Mouse (Mus musculus) lung, adult 2 months (tissue): ENCODE data around the gene Aloxe3. TPM values are rescaled to one million over a fixed set of nuclear protein-coding genes. Genes with fewer than 3 reads are reported as not detected.

Source experiments
- DNase-seq: peaks from one replicate; pipeline ENCODE4 v3.0.0; 2022
- H3K4me1 ChIP-seq: fragments of 200-500 bp; 2 replicates; pipeline ENCODE4 v1.6.1; 2011; ENCODE audit warnings: low read length; ENCODE audit not compliant: control insufficient read depth, insufficient read depth
- H3K4me3 ChIP-seq: fragments of 200-500 bp; replicated peaks from 2 replicates; pipeline ENCODE3; 2011; ENCODE audit warnings: low read depth, mild to moderate bottlenecking, control low read depth, low read length; ENCODE audit errors: extremely low read depth
- CTCF ChIP-seq: fragments of 200-500 bp; IDR thresholded peaks from 2 replicates; pipeline ENCODE4 v1.5.1; 2011; ENCODE audit warnings: mild to moderate bottlenecking, low read length, control low read depth; ENCODE audit not compliant: insufficient read depth
- POLR2A ChIP-seq: fragments of 200-500 bp; IDR thresholded peaks from 2 replicates; pipeline ENCODE4 v1.6.1; 2011; ENCODE audit warnings: low read depth, mild to moderate bottlenecking, control low read depth, low read length, borderline replicate concordance; ENCODE audit errors: extremely low read depth
- WGBS: fragments of 180-500 bp; shearing (Covaris S2); methylation state at CpG from one replicate; pipeline ENCODE4 v1.1.7; 2018; 5-methylcytosine and 5-hydroxymethylcytosine counted together
- polyA plus RNA-seq: library from polyadenylated mRNA; depleted of rRNA; stranded (reverse); fragments of >200 nt; gene quantifications from 2 replicates; pipeline ENCODE4 v1.2.3, GENCODE M21; 2012

The Aloxe3 gene
- polyA plus RNA-seq, 1 experiment = 23.9 TPM

DNA sequence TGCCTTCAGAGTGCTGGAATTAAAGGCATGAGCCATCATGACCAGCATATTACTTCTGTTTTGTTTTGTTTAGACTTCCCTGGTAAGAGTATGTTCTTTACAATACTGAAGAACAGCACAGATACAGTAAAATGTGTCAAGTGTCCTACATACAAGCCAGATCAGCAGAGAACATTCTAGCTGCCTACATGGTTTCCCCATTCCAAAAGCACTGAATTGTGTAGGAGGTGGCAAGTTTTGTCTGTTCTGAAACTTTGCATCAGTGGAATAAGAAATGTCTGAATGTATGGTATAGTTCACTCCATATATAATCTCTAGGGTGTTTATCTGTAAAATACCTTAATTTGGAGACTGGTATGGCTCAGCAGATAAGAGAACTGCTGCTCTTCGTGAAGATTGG lies 29.7 kb downstream of the Aloxe3 start:
- TF ChIP-seq CTCF (no peak), POLR2A (no peak)
- WGBS = 39% methylated on average over 1 of the region's 1 CpGs
- Histone ChIP-seq H3K4me3 (no peak overlapping the region), H3K4me1 (0 out of 2 replicates have a peak, but pooled peaks cover 3% of the 10 kb centered on the region)
- no peak for DNase-seq

DNA sequence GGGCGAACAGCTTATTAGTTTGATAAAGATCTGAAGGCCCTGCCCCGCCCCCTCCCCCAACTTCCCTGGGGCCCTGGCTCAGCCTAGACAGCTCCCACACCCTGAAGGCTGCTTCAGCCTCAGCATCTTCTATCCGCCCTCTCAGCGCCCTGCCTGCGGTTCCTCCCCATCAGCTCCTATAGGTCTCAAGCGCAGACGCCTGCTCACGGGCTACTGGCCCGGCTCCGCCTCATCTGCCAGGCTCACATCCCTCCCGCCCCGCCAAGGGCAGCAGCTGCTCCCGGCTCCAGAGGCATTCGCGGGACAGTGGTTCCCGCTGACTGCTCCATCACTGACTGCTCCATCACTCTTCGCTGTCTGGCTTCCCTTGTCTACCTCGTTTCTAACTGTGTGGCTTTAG lies 31.1 kb downstream of the Aloxe3 start, which contains the start of gene Alox12b:
Gene Alox12b (plus strand): TSS at position 190 of the 400 bp plus-strand sequence.
- DNase-seq = no peak
- TF ChIP-seq POLR2A = no peak
- TF ChIP-seq CTCF = no peak
- Histone ChIP-seq H3K4me1 (no peaks in the 10 kb centered on the region), H3K4me3 (no peak within 1 kb of the TSS)
- WGBS = 3% methylated on average over 18 of the region's 18 CpGs

DNA sequence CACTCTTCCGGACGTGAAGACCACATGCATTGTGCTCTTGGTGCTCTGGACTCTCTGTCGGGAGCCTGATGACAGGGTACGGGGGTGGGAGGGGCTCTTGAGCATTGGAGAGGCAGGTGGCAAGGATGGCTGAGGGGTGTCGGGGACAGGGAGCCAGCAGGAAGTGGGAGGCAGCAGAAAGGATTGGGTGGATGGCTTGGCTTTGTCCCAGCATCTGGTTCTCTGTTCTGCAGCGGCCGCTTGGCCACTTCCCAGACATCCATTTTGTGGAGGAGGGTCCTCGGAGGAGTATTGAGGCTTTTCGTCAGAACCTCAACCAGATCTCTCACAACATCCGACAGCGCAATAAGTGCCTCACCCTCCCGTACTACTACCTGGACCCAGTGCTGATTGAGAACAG lies 43.6 kb downstream of the Aloxe3 start:
- TF ChIP-seq CTCF (no peak), POLR2A (no peak)
- no peak for DNase-seq
- H3K4me3 ChIP-seq = no peak overlapping the region
- H3K4me1 ChIP-seq = no peaks in the 10 kb centered on the region
- 75% methylated on average over 12 of the region's 12 CpGs for whole genome bisulfite sequencing

DNA sequence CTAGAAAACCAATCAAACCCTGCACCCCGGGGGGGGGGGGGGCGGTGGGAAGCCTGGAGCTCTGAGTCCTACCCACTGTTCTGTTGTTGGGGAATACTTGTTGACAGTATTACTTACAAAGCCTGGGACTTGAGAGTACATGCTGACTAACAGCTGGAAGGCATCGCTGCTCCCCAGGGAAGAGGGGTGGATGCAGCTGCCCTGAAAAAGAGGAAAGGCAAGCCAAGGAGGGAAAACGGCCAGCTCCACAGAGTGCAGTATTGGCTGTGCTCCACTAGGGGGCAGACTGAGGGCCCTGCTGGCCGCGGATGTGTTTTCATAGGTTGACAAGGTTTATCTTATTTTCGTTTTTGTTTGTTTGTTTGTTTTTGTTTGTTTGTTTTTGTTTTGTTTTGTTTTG lies 45.9 kb downstream of the Aloxe3 start:
- TF ChIP-seq CTCF (peak; percentile 81), POLR2A (no peak)
- Histone ChIP-seq H3K4me3 (no peak overlapping the region), H3K4me1 (no peaks in the 10 kb centered on the region)
- peak; percentile 40 for DNase-seq
- WGBS = 25% methylated on average over 7 of the region's 7 CpGs

DNA sequence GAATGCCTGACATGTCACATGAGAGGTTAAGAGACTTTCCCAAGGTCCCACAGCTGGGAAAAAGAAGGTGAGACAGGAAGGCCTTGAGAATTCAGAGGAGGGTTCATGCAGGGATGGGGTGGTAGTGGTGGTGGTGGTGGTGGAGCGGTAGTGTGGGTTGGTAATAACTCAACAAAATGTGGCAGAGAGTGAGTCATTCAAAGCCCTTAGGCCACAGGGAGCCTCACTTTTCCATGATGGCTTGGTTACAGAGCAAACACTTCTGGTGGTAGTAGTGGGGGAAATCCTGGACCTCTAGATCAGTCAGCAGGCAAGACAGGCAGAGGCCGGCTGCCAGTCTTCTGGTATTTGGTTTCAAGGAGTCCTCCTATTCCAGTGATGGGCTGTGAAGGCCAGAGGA lies 46.9 kb downstream of the Aloxe3 start:
- WGBS = 73% methylated on average over 2 of the region's 2 CpGs
- TF ChIP-seq POLR2A = no peak
- no peak for TF ChIP-seq CTCF
- Histone ChIP-seq H3K4me3 (no peak overlapping the region), H3K4me1 (no peaks in the 10 kb centered on the region)
- no peak for DNase-seq

DNA sequence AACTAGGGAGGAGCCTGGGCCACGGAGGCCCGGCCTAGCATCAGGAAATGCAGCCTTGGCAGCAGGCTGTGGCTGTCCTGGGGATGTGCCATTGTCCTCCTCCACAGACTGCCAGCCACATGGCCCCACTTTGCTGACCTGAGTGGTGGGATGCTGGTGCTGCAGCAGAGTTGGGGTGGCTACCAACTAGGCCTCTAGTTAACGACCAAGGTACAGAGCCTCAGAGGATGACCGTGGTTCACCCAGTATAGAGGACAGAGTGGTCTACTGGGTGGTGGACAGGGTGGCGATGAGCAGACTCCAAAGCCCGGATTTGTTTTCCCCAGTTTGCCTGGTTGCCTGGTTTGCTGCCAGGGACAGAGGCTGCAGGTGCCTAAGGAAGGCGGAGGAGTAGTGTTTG lies 49.0 kb downstream of the Aloxe3 start:
- Histone ChIP-seq H3K4me3 (no peak overlapping the region), H3K4me1 (no peaks in the 10 kb centered on the region)
- DNase-seq = no peak
- WGBS = 73% methylated on average over 7 of the region's 7 CpGs
- TF ChIP-seq POLR2A = no peak
- no peak for TF ChIP-seq CTCF

DNA sequence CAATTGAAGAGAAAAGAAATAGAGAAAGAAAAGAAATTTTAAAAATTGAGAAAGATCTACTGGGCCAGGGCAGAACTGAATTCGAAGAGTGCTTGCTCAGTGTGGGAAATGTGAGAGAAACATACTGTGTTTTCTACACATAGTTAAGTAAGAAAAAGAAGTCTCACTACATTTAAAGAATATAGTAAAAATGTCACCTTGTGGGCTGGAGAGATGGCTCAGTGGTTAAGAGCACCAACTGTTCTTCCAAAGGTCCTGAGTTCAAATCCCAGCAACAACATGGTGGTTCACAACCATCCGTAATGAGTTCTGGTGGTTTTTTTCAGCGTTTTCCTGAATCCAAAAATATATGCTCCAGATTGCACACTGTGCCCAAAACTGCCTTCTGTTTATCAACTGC lies 52.8 kb downstream of the Aloxe3 start:
- DNase-seq = no peak
- H3K4me3 ChIP-seq = no peak overlapping the region
- H3K4me1 ChIP-seq = no peaks in the 10 kb centered on the region
- TF ChIP-seq POLR2A (no peak), CTCF (no peak)
- 80% methylated on average over 3 of the region's 3 CpGs for WGBS

DNA sequence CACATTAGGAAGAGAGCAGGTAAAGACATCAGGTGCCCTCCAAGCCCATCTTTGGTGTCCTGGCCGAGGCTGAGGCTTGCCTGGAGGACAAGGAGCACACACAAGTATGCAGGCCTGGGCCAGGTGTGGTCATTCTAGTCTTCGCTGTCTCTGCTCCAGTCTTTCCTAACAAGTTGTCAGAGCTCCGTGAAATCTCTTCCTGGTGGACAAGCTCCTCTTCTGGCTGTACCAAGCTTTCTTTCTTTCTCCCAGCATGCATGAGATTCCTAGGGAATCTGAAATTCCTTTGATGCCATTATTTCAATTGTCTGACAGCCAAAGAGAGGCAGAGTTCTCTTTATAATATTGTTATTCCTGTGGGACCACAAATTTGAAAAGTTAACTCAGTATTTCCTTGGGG lies 53.8 kb downstream of the Aloxe3 start:
- WGBS = 41% methylated on average over 3 of the region's 3 CpGs
- TF ChIP-seq POLR2A (no peak), CTCF (no peak)
- DNase-seq = no peak
- no peak overlapping the region for H3K4me3 ChIP-seq
- H3K4me1 ChIP-seq = no peaks in the 10 kb centered on the region

DNA sequence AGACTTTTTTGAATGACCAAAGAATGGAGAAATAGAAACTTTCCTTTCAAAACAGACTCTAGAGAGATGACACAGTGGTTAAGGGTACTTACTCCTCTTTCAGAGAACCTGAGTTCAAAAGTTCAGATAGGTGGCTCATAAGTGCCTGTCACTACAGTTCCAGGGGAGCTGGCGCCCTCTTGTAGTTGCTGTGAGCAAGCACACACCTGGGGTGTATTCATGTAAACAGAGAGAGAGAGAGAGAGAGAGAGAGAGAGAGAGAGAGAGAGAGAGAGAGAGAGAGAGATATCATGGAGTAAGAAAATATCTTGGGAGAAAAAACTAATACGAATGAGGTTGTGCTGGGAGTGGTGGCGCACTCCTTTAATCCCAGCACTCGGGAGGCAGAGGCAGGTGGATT lies 54.4 kb downstream of the Aloxe3 start:
- DNase-seq = no peak
- WGBS = 73% methylated on average over 4 of the region's 4 CpGs
- Histone ChIP-seq H3K4me1 (no peaks in the 10 kb centered on the region), H3K4me3 (no peak overlapping the region)
- TF ChIP-seq POLR2A (no peak), CTCF (no peak)

DNA sequence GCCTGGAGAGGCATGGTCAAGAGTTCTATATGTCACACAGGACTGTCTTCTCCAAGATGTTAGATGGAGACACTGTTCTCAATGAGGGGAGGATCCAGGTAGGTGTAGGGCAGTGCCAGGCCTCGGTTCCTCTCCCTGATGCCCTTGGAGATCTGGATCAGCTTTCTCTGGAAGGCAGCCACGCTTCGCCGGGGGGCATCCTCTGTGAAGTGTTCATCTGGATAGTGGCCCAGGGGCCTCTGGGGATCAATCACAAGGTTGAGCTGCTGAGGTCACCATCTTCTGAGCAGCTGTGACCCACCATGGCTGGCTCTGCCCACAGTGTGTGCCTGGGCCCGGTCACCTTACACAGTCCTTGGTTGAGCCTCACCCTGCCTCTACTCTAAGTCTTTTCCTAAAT lies 59.3 kb downstream of the Aloxe3 start:
- H3K4me1 ChIP-seq = no peaks in the 10 kb centered on the region
- TF ChIP-seq POLR2A (no peak), CTCF (no peak)
- 86% methylated on average over 5 of the region's 5 CpGs for WGBS
- no peak overlapping the region for H3K4me3 ChIP-seq
- DNase-seq = no peak

DNA sequence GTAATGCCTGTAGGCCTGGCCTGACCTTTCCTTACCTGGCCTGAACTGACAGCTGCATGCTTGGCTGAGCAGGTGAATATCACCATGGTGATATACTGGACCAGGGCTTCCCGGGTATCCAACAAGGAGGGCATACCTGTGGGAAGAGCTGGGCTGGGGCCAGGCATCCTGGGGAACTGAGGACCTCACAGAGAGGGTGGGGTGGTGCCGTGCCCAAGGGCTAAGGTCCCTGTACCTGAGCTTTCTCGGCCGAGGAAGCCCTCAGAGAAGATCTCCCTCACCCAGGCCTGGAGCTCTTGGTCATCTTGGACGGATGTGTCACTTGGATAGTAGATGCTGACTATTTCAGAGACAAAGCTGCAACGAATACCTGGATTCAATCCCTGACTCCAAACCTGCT lies 60.2 kb downstream of the Aloxe3 start:
- H3K4me3 ChIP-seq = no peak overlapping the region
- TF ChIP-seq CTCF (no peak), POLR2A (no peak)
- no peak for DNase-seq
- 86% methylated on average over 6 of the region's 6 CpGs for WGBS
- H3K4me1 ChIP-seq = no peaks in the 10 kb centered on the region
